Mouse (Mus musculus) heart, postnatal 0 days (tissue): ENCODE measurements around the gene Ubtd1. TPM values are rescaled to one million over a fixed set of nuclear protein-coding genes. Genes with fewer than 3 reads are reported as not detected.
A peak's percentile ranks its signal among the peaks of the same experiment; 100 is the strongest.

Experiments
- ATAC-seq: fragments of 200-750 bp; cut with Nextera tagmentation; 2 replicates; pipeline ENCODE4 v1.8.0; 2017; ENCODE audit warnings: low read depth, moderate number of reproducible peaks, moderate library complexity; ENCODE audit not compliant: insufficient read depth
- DNase-seq: peaks from one replicate; pipeline ENCODE4 v3.0.0-alpha.2; 2016; ENCODE audit warnings: low spot score
- H3K27ac ChIP-seq: fragments of 300-500 bp; sonication (generic); 2 replicates; pipeline ENCODE4 v1.5.1; 2014; ENCODE audit warnings: low read depth, mild to moderate bottlenecking
- H3K27me3 ChIP-seq: fragments of 300-500 bp; sonication (generic); 2 replicates; pipeline ENCODE4 v1.6.1; 2014; ENCODE audit warnings: low read length, mixed read lengths; ENCODE audit not compliant: control insufficient read depth, insufficient read depth
- H3K36me3 ChIP-seq: fragments of 300-500 bp; sonication (generic); replicated peaks from 2 replicates; pipeline ENCODE4 v1.6.1; 2014; ENCODE audit warnings: low read length, mixed read lengths; ENCODE audit not compliant: control insufficient read depth, insufficient read depth
- H3K4me1 ChIP-seq: fragments of 300-500 bp; sonication (generic); 2 replicates; pipeline ENCODE4 v1.6.1; 2014; ENCODE audit warnings: antibody characterized with exemption; ENCODE audit not compliant: control insufficient read depth, insufficient read depth
- H3K4me2 ChIP-seq: fragments of 300-500 bp; sonication (generic); 2 replicates; pipeline ENCODE4 v1.6.1; 2014; ENCODE audit warnings: low read depth, mild to moderate bottlenecking, low read length, moderate library complexity
- H3K4me3 ChIP-seq: fragments of 300-500 bp; sonication (generic); 2 replicates; pipeline ENCODE4 v1.5.1; 2014; ENCODE audit warnings: low read depth, low read length
- H3K9ac ChIP-seq: fragments of 300-500 bp; sonication (generic); replicated peaks from 2 replicates; pipeline ENCODE4 v1.6.1; 2014; ENCODE audit warnings: low read depth, low read length, mixed read lengths
- H3K9me3 ChIP-seq: fragments of 300-500 bp; sonication (generic); replicated peaks from 2 replicates; pipeline ENCODE4 v1.6.1; 2016; ENCODE audit warnings: low read length; ENCODE audit not compliant: control insufficient read depth
- CTCF ChIP-seq: IDR thresholded peaks from 2 replicates; pipeline ENCODE4 v1.5.1; 2016; ENCODE audit warnings: antibody characterized with exemption, control low read depth, low read depth
- EP300 ChIP-seq: IDR thresholded peaks from 2 replicates; pipeline ENCODE4 v1.6.1; 2016; ENCODE audit warnings: antibody characterized with exemption, low read depth
- WGBS: fragments of 180-500 bp; shearing (Covaris S2); extraction: QIAGEN DNeasy Blood & Tissue Kit; methylation state at CpG from one replicate; pipeline ENCODE4 v1.1.7; 2014; 5-methylcytosine and 5-hydroxymethylcytosine counted together
- polyA plus RNA-seq: library from polyadenylated mRNA; unstranded; fragments of >200 nt; fragmentation: Nextera tagmentation; extraction: Ambion mirVana; gene quantifications from 2 replicates; pipeline ENCODE4 v1.2.1, GENCODE M21; 2015
- total RNA-seq: library from RNA; depleted of rRNA; stranded (reverse); fragments of >200 nt; gene quantifications from 2 replicates; pipeline ENCODE4 v1.2.3, GENCODE M21; 2014; ENCODE audit warnings: low replicate concordance

Gene Ubtd1
- total and polyA plus RNA-seq, 2 experiments from 2014 or later = 24.8 to 38.7 TPM

DNA sequence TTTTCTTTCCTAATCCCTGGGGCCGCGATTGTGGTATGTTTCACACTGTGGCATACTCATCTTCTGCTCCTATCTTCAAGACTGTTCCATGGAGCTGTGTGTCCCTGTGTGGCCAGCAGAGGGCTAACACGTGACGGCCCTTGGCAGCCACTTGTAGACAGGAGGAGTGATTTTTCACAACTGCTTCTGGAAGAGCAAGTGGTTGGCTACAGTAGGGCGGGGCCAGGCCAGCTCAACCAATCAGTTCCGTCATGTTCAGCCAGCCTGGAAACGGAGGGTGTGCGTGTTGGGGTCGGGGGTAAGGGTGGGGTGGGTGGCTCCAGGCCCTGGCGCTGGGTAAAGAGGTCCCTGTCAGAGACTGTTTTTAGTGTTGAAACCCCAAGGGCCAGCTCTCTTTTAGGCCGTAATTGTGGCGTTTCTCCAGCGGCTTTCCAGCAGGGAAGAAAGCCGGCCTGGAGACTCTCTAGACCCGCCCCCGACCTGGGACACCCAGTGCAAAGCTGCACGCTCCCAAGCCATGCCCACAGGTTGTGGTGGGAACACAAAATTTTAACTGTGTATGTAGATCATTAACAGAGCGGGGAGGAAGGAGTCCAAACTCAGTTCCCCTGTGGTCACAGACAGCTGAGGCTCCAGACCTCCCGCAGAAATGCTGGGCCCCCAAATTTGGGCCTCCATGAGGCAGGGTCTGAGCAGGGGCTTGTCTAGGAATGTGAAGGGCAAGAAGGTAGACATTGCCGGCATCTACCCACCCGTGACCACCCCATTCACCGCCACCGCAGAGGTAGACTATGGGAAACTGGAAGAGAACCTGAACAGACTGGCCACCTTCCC is 63.9 kb downstream of the Ubtd1 start, which contains the start of gene Hoga1:
TSS of gene Hoga1 (plus strand) at position 342 of the 834 bp plus-strand sequence.
- Histone ChIP-seq H3K27me3 (no peaks in the 10 kb centered on the region), H3K4me3 (peak within 1 kb of the TSS; percentile 44), H3K9me3 (no peaks in the 10 kb centered on the region), H3K27ac (no peak within 1 kb of the TSS), H3K4me2 (peak within 1 kb of the TSS; percentile 63), H3K4me1 (peaks cover 7% of the 10 kb centered on the region; the same call in 1 of the 2 replicates), H3K36me3 (no peaks in the 10 kb centered on the region), H3K9ac (peak within 1 kb of the TSS; percentile 48; the same call in 1 of the 2 replicates)
- ATAC-seq (peak; percentile 93), DNase-seq (peak; percentile 89)
- 20% methylated on average over 23 of the region's 23 CpGs for WGBS
- TF ChIP-seq EP300 (no peak), CTCF (peak; percentile 86)

- H3K4me2 ChIP-seq = no peak overlapping the region
- H3K27me3 ChIP-seq = no peaks in the 10 kb centered on the region
- TF ChIP-seq CTCF = no peak
- H3K36me3 ChIP-seq = no peaks in the 10 kb centered on the region
- H3K4me1 ChIP-seq = peaks cover 7% of the 10 kb centered on the region; the same call in 1 of the 2 replicates
- H3K9me3 ChIP-seq = no peaks in the 10 kb centered on the region
- no peak overlapping the region for H3K9ac ChIP-seq
- ATAC-seq = no peak
- no peak overlapping the region for H3K27ac ChIP-seq
- no peak for DNase-seq
- 74% methylated on average over 1 of the region's 1 CpGs for WGBS
- no peak overlapping the region for H3K4me3 ChIP-seq
These were observed 68.7 kb downstream of the Ubtd1 start for GRCm38 (mm10) chr19:42050251-42050650.

GRCm38 (mm10) chr19:42051351-42051750 is 69.8 kb downstream of the Ubtd1 start:
- no peak overlapping the region for H3K4me3 ChIP-seq
- no peak for TF ChIP-seq CTCF
- TF ChIP-seq EP300 = no peak
- ATAC-seq = no peak
- DNase-seq = no peak
- H3K27ac ChIP-seq = no peak overlapping the region
- no peak overlapping the region for H3K4me2 ChIP-seq
- WGBS = 77% methylated on average over 3 of the region's 3 CpGs
- H3K36me3 ChIP-seq = no peaks in the 10 kb centered on the region
- H3K9me3 ChIP-seq = no peaks in the 10 kb centered on the region
- no peak overlapping the region for H3K9ac ChIP-seq
- H3K4me1 ChIP-seq = no peaks in the 10 kb centered on the region
- H3K27me3 ChIP-seq = no peaks in the 10 kb centered on the region

- Histone ChIP-seq H3K4me1 (no peaks in the 10 kb centered on the region), H3K4me3 (no peak within 1 kb of the TSS), H3K9me3 (no peaks in the 10 kb centered on the region), H3K9ac (no peak within 1 kb of the TSS), H3K27me3 (no peaks in the 10 kb centered on the region), H3K36me3 (no peaks in the 10 kb centered on the region), H3K27ac (no peak within 1 kb of the TSS), H3K4me2 (no peak within 1 kb of the TSS)
- TF ChIP-seq CTCF = no peak
- no peak for TF ChIP-seq EP300
- DNase-seq (no peak), ATAC-seq (no peak)
- 78% methylated on average over 4 of the region's 4 CpGs for WGBS
These were observed 70.4 kb downstream of the Ubtd1 start, which contains the start of gene 4933411K16Rik for GRCm38 (mm10) chr19:42051948-42052347. 4933411K16Rik (plus strand) TSS chr19:42052248.

DNA sequence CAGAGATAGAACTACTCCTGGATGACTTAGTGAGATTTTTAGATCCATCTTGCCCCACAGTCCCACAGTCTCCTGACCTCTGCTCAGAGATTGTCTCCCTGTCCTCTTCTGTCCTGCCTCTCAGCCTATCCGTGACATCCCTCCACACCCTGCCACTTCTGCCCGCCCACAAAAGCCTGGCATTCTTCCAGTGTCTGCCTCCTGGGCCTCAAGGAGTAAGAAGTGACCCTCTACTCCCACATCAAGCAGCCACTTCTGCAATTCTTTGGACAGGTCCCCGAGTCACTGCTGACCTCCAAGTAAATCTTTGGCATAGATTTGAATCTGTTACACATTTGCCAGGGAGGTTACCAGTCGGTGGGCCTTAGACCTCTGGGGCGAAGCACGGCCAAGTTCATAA is 72.7 kb downstream of the Ubtd1 start:
- WGBS = 56% methylated on average over 6 of the region's 6 CpGs
- ATAC-seq = no peak
- no peak for DNase-seq
- H3K27ac ChIP-seq = no peak overlapping the region
- H3K9ac ChIP-seq = no peak overlapping the region
- no peak overlapping the region for H3K4me2 ChIP-seq
- no peaks in the 10 kb centered on the region for H3K9me3 ChIP-seq
- H3K27me3 ChIP-seq = no peaks in the 10 kb centered on the region
- H3K4me3 ChIP-seq = no peak overlapping the region
- no peaks in the 10 kb centered on the region for H3K36me3 ChIP-seq
- no peak for TF ChIP-seq CTCF
- no peak for TF ChIP-seq EP300
- H3K4me1 ChIP-seq = no peaks in the 10 kb centered on the region
